Mouse (Mus musculus) urinary bladder, adult 18-20 months (tissue): Measurements from ENCODE around the gene Otc.

ENCODE experiments used
- DNase-seq, 2 experiments: peaks; one replicate each; pipeline ENCODE4 v3.0.0; 2022; ENCODE audit warnings: low spot score in 2 of 2, mixed read lengths in 2 of 2

Gene Otc

GRCm38 (mm10) chrX:10251852-10252504, at the start of gene Otc:
Gene Otc (plus strand): TSS chrX:10252305.
- DNase-seq: no peak

- no peak for DNase-seq
Observed at GRCm38 (mm10) chrX:10205937-10206336, 46.2 kb upstream of the Otc start.

GRCm38 (mm10) chrX:10215972-10216371, 36.1 kb upstream of the Otc start:
- peak in 1 of 2 experiments; percentile 9 for DNase-seq

- DNase-seq: peak; percentile 84 to 86
Observed at GRCm38 (mm10) chrX:10216410-10216949, 35.6 kb upstream of the Otc start, which contains the start of gene Rpgr. Gene Rpgr (minus strand): TSS chrX:10216920.

GRCm38 (mm10) chrX:10219281-10219680, 32.8 kb upstream of the Otc start:
- DNase-seq: no peak

- DNase-seq: no peak
Observed at GRCm38 (mm10) chrX:10233051-10233450, 19.1 kb upstream of the Otc start.

GRCm38 (mm10) chrX:10234617-10235016, 17.5 kb upstream of the Otc start:
- DNase-seq: no peak

- no peak for DNase-seq
Observed at GRCm38 (mm10) chrX:10239515-10239914, 12.6 kb upstream of the Otc start.

- no peak for DNase-seq
Observed at GRCm38 (mm10) chrX:10243916-10244315, 8.2 kb upstream of the Otc start.

GRCm38 (mm10) chrX:10251357-10251756, 748 bp upstream of the Otc start:
- no peak for DNase-seq

GRCm38 (mm10) chrX:10257774-10258173, 5.7 kb downstream of the Otc start:
- no peak for DNase-seq

- no peak for DNase-seq
Observed at GRCm38 (mm10) chrX:10258260-10258659, 6.2 kb downstream of the Otc start.

GRCm38 (mm10) chrX:10268308-10268707, 16.2 kb downstream of the Otc start:
- DNase-seq: no peak

GRCm38 (mm10) chrX:10268761-10269437, 16.8 kb downstream of the Otc start:
- DNase-seq: no peak

GRCm38 (mm10) chrX:10297341-10297740, 45.2 kb downstream of the Otc start:
- no peak for DNase-seq

GRCm38 (mm10) chrX:10318176-10318575, 66.1 kb downstream of the Otc start:
- DNase-seq: no peak

GRCm38 (mm10) chrX:10330246-10330645, 78.1 kb downstream of the Otc start:
- no peak for DNase-seq

GRCm38 (mm10) chrX:10331749-10332148, 79.6 kb downstream of the Otc start:
- DNase-seq: no peak

- no peak for DNase-seq
Observed at GRCm38 (mm10) chrX:10336816-10337215, 84.7 kb downstream of the Otc start.

- no peak for DNase-seq
Observed at GRCm38 (mm10) chrX:10355867-10356266, 103.8 kb downstream of the Otc start.
